Mouse (Mus musculus) liver, embryonic 13.5 days (tissue): Measurements from ENCODE around the gene Sulf2. TPM values are rescaled to one million over a fixed set of nuclear protein-coding genes. Genes with fewer than 3 reads are reported as not detected.

Source experiments
- ATAC-seq: fragments of 200-750 bp; cut with Nextera tagmentation; 2 replicates; pipeline ENCODE4 v1.8.0; 2017; ENCODE audit warnings: low read depth, mild to moderate bottlenecking, moderate number of reproducible peaks, moderate library complexity
- DNase-seq: peaks from one replicate; pipeline ENCODE4 v3.0.0; 2022
- H3K27ac ChIP-seq: fragments of 300-500 bp; sonication (generic); 2 replicates; pipeline ENCODE4 v1.5.1; 2015; ENCODE audit warnings: moderate library complexity, mild to moderate bottlenecking, inconsistent platforms
- H3K27me3 ChIP-seq: fragments of 300-500 bp; sonication (generic); 2 replicates; pipeline ENCODE4 v1.6.1; 2015; ENCODE audit warnings: mild to moderate bottlenecking, inconsistent platforms
- H3K36me3 ChIP-seq: fragments of 300-500 bp; sonication (generic); 2 replicates; pipeline ENCODE4 v1.6.1; 2015; ENCODE audit warnings: mild to moderate bottlenecking, inconsistent platforms
- H3K4me1 ChIP-seq: fragments of 300-500 bp; sonication (generic); replicated peaks from 2 replicates; pipeline ENCODE4 v1.6.1; 2015; ENCODE audit warnings: inconsistent platforms
- H3K4me2 ChIP-seq: fragments of 300-500 bp; sonication (generic); 2 replicates; pipeline ENCODE4 v1.6.1; 2015; ENCODE audit warnings: inconsistent platforms, mild to moderate bottlenecking, moderate library complexity
- H3K4me3 ChIP-seq: fragments of 300-500 bp; sonication (generic); replicated peaks from 2 replicates; pipeline ENCODE4 v1.5.1; 2015; ENCODE audit warnings: mild to moderate bottlenecking, inconsistent platforms
- H3K9ac ChIP-seq: fragments of 300-500 bp; sonication (generic); 2 replicates; pipeline ENCODE4 v1.6.1; 2015; ENCODE audit warnings: mild to moderate bottlenecking, inconsistent platforms
- H3K9me3 ChIP-seq: fragments of 300-500 bp; sonication (generic); replicated peaks from 2 replicates; pipeline ENCODE4 v1.6.1; 2016; ENCODE audit warnings: inconsistent platforms
- WGBS: fragments of 180-500 bp; shearing (Covaris S2); methylation state at CpG from one replicate; pipeline ENCODE4 v1.1.7; 2015; ENCODE audit not compliant: insufficient replicate concordance; 5-methylcytosine and 5-hydroxymethylcytosine counted together
- polyA plus RNA-seq: library from polyadenylated mRNA; unstranded; fragments of >200 nt; fragmentation: Nextera tagmentation; extraction: Ambion mirVana; gene quantifications from 2 replicates; pipeline ENCODE4 v1.2.1, GENCODE M21; 2015

The Sulf2 gene
- polyA plus RNA-seq, 1 experiment from 2014 or later: 2.9 TPM

DNA sequence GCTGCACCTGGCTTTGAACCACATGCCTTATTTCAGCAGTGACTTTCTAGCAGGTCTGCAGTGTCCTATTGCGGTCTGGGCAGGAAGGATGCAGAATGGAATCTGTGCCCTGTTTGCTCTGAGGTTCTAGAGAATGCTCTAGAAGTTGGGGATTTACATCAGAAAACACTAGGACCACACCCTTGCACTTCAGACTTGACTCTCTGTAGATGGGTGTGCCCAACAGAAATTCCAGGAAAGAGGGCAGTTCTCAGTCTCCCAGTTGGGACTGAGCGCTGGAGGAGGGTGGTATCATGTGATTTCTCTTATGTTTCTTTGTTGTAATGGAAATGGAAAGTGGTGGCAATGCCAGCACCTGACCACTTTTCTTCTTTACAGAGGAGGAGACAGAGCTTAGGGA lies 1.7 kb upstream of the Sulf2 start:
- WGBS: 51% methylated on average over 2 of the region's 2 CpGs
- ATAC-seq: no peak
- H3K27me3 ChIP-seq: peaks cover 54% of the 10 kb centered on the region

GRCm38 (mm10) chr2:166156122-166156521 lies 659 bp upstream of the Sulf2 start:
- WGBS: 15% methylated on average over 12 of the region's 12 CpGs
- Histone ChIP-seq H3K9ac (no peak overlapping the region), H3K4me2 (no peak overlapping the region), H3K9me3 (no peaks in the 10 kb centered on the region), H3K4me1 (peaks cover 8% of the 10 kb centered on the region; the same call in 1 of the 2 replicates), H3K36me3 (no peaks in the 10 kb centered on the region), H3K27me3 (peaks cover 61% of the 10 kb centered on the region), H3K4me3 (no peak overlapping the region), H3K27ac (no peak overlapping the region)
- ATAC-seq: no peak
- no peak for DNase-seq

More for the DNA sequence above, 1.7 kb upstream of the Sulf2 start:
- H3K4me1 ChIP-seq: peaks cover 8% of the 10 kb centered on the region; the same call in 1 of the 2 replicates
- no peaks in the 10 kb centered on the region for H3K9me3 ChIP-seq
- no peak overlapping the region for H3K4me2 ChIP-seq
- no peaks in the 10 kb centered on the region for H3K36me3 ChIP-seq
- no peak overlapping the region for H3K9ac ChIP-seq
- H3K4me3 ChIP-seq: no peak overlapping the region
- no peak overlapping the region for H3K27ac ChIP-seq
- DNase-seq: no peak

DNA sequence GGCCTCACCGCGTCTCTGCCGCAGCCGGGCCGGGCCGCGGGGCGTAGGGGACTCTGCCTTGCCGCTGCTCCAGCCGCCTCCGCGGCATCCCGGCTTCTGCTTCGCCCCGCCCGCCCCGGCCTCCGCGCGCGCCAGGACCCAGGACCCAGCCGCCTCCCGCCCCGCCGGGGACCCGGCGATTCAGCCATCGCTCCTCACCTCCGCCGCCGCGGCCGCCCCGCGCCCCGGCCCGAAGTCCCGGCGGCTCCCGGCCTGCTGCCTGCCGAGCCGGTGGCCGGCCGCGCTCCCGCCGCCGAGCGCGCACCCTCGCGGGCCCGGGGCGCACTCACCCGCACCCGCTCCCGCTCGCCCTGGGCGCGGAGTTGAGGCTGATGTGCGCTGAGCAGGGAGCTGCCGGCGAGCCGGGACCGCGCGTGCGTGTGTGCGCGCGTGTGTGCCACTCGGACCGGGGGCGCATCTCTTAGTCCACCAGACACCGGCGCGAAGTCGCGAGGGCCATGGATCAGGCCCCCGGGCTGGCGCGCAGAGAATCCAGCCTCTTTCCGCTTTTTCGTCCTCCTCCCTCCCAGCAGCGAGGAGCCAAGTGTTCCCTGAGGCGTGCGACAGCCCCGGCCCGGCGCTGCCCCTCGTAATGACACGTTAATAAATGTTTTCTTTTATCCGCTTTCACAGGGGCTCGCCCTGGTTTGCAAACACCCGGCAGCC lies 562 bp downstream of the Sulf2 start:
- H3K9me3 ChIP-seq: no peaks in the 10 kb centered on the region
- H3K4me1 ChIP-seq: peaks cover 8% of the 10 kb centered on the region; the same call in 1 of the 2 replicates
- H3K27ac ChIP-seq: no peak overlapping the region
- no peaks in the 10 kb centered on the region for H3K36me3 ChIP-seq
- under 1% methylated on average over 74 of the region's 95 CpGs for WGBS
- DNase-seq: no peak
- peaks cover 61% of the 10 kb centered on the region for H3K27me3 ChIP-seq
- H3K4me2 ChIP-seq: peak overlapping the region; percentile 72
- peak overlapping the region; percentile 51 for H3K9ac ChIP-seq
- ATAC-seq: no peak
- H3K4me3 ChIP-seq: peak overlapping the region; percentile 53

GRCm38 (mm10) chr2:166153891-166154711 lies 1.4 kb downstream of the Sulf2 start:
- Histone ChIP-seq H3K27me3 (peaks cover 61% of the 10 kb centered on the region), H3K4me3 (peak overlapping the region; percentile 53), H3K4me2 (peak overlapping the region; percentile 72), H3K4me1 (peaks cover 8% of the 10 kb centered on the region; the same call in 1 of the 2 replicates), H3K36me3 (no peaks in the 10 kb centered on the region), H3K27ac (no peak overlapping the region), H3K9me3 (no peaks in the 10 kb centered on the region), H3K9ac (peak overlapping the region; percentile 51; the same call in 1 of the 2 replicates)
- ATAC-seq (no peak), DNase-seq (no peak)
- 2% methylated on average over 50 of the region's 51 CpGs for WGBS

DNA sequence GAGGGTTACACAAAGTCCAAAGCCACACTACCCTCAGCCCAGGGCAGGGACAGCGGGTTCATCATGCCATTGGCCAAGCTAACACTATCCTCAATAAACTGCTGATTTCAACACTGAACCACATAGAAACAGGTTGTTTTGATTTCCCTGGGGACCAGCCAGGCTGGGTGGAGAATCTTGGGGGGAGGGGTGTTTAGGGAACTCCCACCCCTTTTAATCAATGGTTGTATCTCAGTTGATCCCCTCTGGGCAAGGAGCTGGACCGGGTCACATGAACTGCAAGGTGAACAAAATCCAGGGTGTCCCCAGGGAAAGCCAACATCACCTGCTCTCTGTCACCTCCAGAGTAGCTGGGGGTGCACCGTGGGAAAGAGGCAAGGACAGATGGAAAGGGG lies 2.1 kb downstream of the Sulf2 start:
- no peak for ATAC-seq
- H3K4me1 ChIP-seq: peaks cover 8% of the 10 kb centered on the region; the same call in 1 of the 2 replicates

DNA sequence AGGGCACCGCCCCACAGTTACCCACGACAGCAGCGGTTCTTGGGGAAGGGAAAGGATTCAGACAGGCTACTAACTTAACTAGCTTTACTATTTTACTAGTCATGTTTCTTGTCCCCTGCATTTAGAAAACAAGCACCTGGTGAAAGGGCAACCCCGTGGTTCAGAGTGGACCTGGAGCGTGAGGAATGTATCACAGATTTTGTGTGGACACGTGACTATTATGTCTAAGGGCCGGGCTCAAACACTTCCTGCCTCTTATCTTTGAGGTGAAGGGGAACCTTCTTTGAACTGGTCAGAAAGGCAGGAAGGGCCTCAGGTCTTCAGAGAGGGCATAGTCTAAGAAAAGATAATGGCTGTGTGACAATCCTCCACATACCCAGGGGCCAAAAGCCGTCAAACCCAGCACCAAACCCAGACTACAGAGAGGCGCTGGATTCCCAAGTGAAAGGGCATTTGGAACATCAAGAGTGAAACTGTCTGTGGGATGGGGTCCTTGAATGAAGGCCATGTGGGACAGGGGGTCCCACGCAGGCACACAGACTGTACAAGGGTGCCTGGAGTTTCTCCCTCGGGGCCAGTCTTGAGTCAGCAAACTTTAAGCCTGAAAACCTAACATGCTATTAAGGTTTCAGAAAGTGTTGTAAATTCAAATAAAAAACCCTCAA lies 2.6 kb downstream of the Sulf2 start:
- DNase-seq (no peak), ATAC-seq (no peak)
- no peaks in the 10 kb centered on the region for H3K36me3 ChIP-seq
- H3K9me3 ChIP-seq: no peaks in the 10 kb centered on the region
- no peak overlapping the region for H3K27ac ChIP-seq
- 33% methylated on average over 11 of the region's 11 CpGs for WGBS
- H3K4me1 ChIP-seq: peaks cover 8% of the 10 kb centered on the region; the same call in 1 of the 2 replicates
- no peak overlapping the region for H3K4me2 ChIP-seq
- no peak overlapping the region for H3K4me3 ChIP-seq
- H3K27me3 ChIP-seq: peaks cover 61% of the 10 kb centered on the region
- no peak overlapping the region for H3K9ac ChIP-seq

More for the DNA sequence above, 2.1 kb downstream of the Sulf2 start:
- Histone ChIP-seq H3K27ac (no peak overlapping the region), H3K9me3 (no peaks in the 10 kb centered on the region), H3K4me2 (peak overlapping the region; percentile 72; the same call in 1 of the 2 replicates), H3K36me3 (no peaks in the 10 kb centered on the region), H3K4me3 (no peak overlapping the region), H3K27me3 (peaks cover 61% of the 10 kb centered on the region), H3K9ac (no peak overlapping the region)
- no peak for DNase-seq
- 25% methylated on average over 3 of the region's 3 CpGs for WGBS

GRCm38 (mm10) chr2:166151510-166152473 lies 3.7 kb downstream of the Sulf2 start:
- H3K27ac ChIP-seq: no peak overlapping the region
- no peaks in the 10 kb centered on the region for H3K9me3 ChIP-seq
- H3K36me3 ChIP-seq: no peaks in the 10 kb centered on the region
- no peak for DNase-seq
- H3K27me3 ChIP-seq: peaks cover 52% of the 10 kb centered on the region
- H3K4me1 ChIP-seq: peaks cover 8% of the 10 kb centered on the region; the same call in 1 of the 2 replicates
- 62% methylated on average over 19 of the region's 19 CpGs for WGBS
- H3K4me3 ChIP-seq: no peak overlapping the region
- no peak overlapping the region for H3K4me2 ChIP-seq
- ATAC-seq: no peak
- no peak overlapping the region for H3K9ac ChIP-seq

DNA sequence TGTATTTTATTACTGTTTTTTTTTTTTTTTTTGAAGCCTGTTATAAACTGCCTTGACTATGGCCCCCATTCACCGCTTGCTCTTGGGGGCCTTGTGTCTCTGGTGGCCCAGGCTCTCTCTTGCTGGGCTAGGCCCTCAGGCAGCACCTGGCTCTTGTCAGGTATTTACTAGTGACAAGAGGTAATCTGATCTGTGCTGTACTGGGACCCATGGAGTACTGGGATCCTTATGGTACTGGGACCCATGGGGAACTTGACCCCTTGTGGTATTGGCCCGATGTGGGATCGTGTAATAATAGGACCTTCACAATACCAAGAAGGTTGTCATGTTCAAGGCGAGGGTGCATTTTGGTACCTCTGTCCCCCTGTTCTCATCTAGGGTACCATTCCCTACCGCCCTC lies 4.9 kb downstream of the Sulf2 start:
- Histone ChIP-seq H3K4me1 (peaks cover 8% of the 10 kb centered on the region; the same call in 1 of the 2 replicates), H3K9me3 (no peaks in the 10 kb centered on the region), H3K27me3 (peaks cover 41% of the 10 kb centered on the region), H3K4me3 (no peak overlapping the region), H3K27ac (no peak overlapping the region), H3K36me3 (no peaks in the 10 kb centered on the region), H3K9ac (no peak overlapping the region), H3K4me2 (no peak overlapping the region)
- no peak for ATAC-seq
- DNase-seq: no peak
- WGBS: 72% methylated on average over 5 of the region's 5 CpGs

- H3K27ac ChIP-seq: no peak overlapping the region
- ATAC-seq: no peak
Observed at GRCm38 (mm10) chr2:166149482-166149881, 6.0 kb downstream of the Sulf2 start.

GRCm38 (mm10) chr2:166148672-166149332 lies 6.7 kb downstream of the Sulf2 start:
- no peak overlapping the region for H3K9ac ChIP-seq
- no peaks in the 10 kb centered on the region for H3K36me3 ChIP-seq
- no peak overlapping the region for H3K4me2 ChIP-seq
- H3K9me3 ChIP-seq: no peaks in the 10 kb centered on the region
- no peak overlapping the region for H3K27ac ChIP-seq
- WGBS: 53% methylated on average over 13 of the region's 13 CpGs
- ATAC-seq (no peak), DNase-seq (no peak)
- H3K27me3 ChIP-seq: peaks cover 23% of the 10 kb centered on the region
- no peak overlapping the region for H3K4me3 ChIP-seq
- H3K4me1 ChIP-seq: peaks cover 3% of the 10 kb centered on the region; the same call in 1 of the 2 replicates

More at GRCm38 (mm10) chr2:166149482-166149881, 6.0 kb downstream of the Sulf2 start:
- H3K9me3 ChIP-seq: no peaks in the 10 kb centered on the region
- no peak overlapping the region for H3K4me2 ChIP-seq
- H3K9ac ChIP-seq: no peak overlapping the region
- H3K27me3 ChIP-seq: peaks cover 30% of the 10 kb centered on the region
- no peak overlapping the region for H3K4me3 ChIP-seq
- no peaks in the 10 kb centered on the region for H3K36me3 ChIP-seq
- 63% methylated on average over 8 of the region's 8 CpGs for WGBS
- no peak for DNase-seq
- H3K4me1 ChIP-seq: peaks cover 7% of the 10 kb centered on the region; the same call in 1 of the 2 replicates
